Mouse (Mus musculus) embryonic facial prominence, embryonic 14.5 days (tissue): ENCODE measurements around the gene Nostrin. TPM values are rescaled to one million over a fixed set of nuclear protein-coding genes. Genes with fewer than 3 reads are reported as not detected.
A peak's percentile ranks its signal among the peaks of the same experiment; 100 is the strongest.

ENCODE experiments used
- ATAC-seq: fragments of 200-750 bp; cut with Nextera tagmentation; 2 replicates; pipeline ENCODE4 v1.8.0; 2017; ENCODE audit warnings: low read depth, moderate number of reproducible peaks, moderate TSS enrichment
- DNase-seq: peaks from one replicate; pipeline ENCODE4 v3.0.0-alpha.2; 2015; ENCODE audit warnings: low spot score
- H3K27ac ChIP-seq: fragments of 300-500 bp; sonication (generic); replicated peaks from 2 replicates; pipeline ENCODE4 v1.5.1; 2014; ENCODE audit warnings: low read depth, mild to moderate bottlenecking, low read length, moderate library complexity
- H3K27me3 ChIP-seq: fragments of 300-500 bp; sonication (generic); replicated peaks from 2 replicates; pipeline ENCODE4 v1.6.1; 2014; ENCODE audit warnings: low read length; ENCODE audit not compliant: control insufficient read depth, insufficient read depth
- H3K36me3 ChIP-seq: fragments of 300-500 bp; sonication (generic); 2 replicates; pipeline ENCODE4 v1.6.1; 2014; ENCODE audit warnings: low read length, mixed read lengths; ENCODE audit not compliant: control insufficient read depth, insufficient read depth
- H3K4me1 ChIP-seq: fragments of 300-500 bp; sonication (generic); 2 replicates; pipeline ENCODE4 v1.6.1; 2014; ENCODE audit warnings: antibody characterized with exemption, low read length; ENCODE audit not compliant: control insufficient read depth, insufficient read depth
- H3K4me2 ChIP-seq: fragments of 300-500 bp; sonication (generic); 2 replicates; pipeline ENCODE4 v1.6.1; 2014; ENCODE audit warnings: low read depth, mild to moderate bottlenecking, low read length, moderate library complexity, mixed read lengths
- H3K4me3 ChIP-seq: fragments of 300-500 bp; sonication (generic); 2 replicates; pipeline ENCODE4 v1.5.1; 2014; ENCODE audit warnings: low read depth, mild to moderate bottlenecking, low read length
- H3K9ac ChIP-seq: fragments of 300-500 bp; sonication (generic); 2 replicates; pipeline ENCODE4 v1.6.1; 2014; ENCODE audit warnings: low read depth, mild to moderate bottlenecking, low read length, moderate library complexity, mixed read lengths
- H3K9me3 ChIP-seq: fragments of 300-500 bp; sonication (generic); 2 replicates; pipeline ENCODE4 v1.6.1; 2016; ENCODE audit warnings: low read length; ENCODE audit not compliant: control insufficient read depth
- WGBS: fragments of 180-500 bp; shearing (Covaris S2); extraction: QIAGEN DNeasy Blood & Tissue Kit; methylation state at CpG from one replicate; pipeline ENCODE4 v1.1.7; 2014; 5-methylcytosine and 5-hydroxymethylcytosine counted together
- polyA plus RNA-seq: library from polyadenylated mRNA; unstranded; fragments of >200 nt; fragmentation: Nextera tagmentation; extraction: Ambion mirVana; gene quantifications from 2 replicates; pipeline ENCODE4 v1.2.1, GENCODE M21; 2014

Gene Nostrin
- polyA plus RNA-seq, 1 experiment from 2014 or later = 1.9 TPM

DNA sequence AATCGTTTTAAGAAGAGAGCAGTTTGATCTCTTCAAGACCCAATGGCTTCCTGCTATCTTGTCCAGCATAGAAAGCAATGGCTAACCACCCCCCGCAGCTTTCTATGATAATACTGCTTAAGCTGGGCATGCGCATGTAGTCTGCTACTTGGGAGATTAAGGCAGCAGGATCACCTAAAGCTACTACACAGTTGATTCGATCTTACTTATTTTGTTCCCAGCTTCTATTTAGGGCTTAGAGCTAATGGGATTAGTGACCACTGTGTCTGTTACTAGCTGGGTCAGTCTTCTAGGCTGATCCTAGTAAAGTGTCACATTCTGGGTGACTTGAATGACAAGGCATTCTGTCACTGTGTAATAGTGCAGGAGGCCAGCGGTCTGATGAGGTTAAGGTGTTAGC is 15.2 kb downstream of the Nostrin start:
- Histone ChIP-seq H3K36me3 (no peaks in the 10 kb centered on the region), H3K4me2 (no peak overlapping the region), H3K27ac (no peak overlapping the region), H3K9ac (no peak overlapping the region), H3K4me3 (no peak overlapping the region), H3K9me3 (no peaks in the 10 kb centered on the region), H3K27me3 (no peaks in the 10 kb centered on the region), H3K4me1 (no peaks in the 10 kb centered on the region)
- DNase-seq = no peak
- ATAC-seq = no peak
- 50% methylated on average over 5 of the region's 5 CpGs for WGBS

DNA sequence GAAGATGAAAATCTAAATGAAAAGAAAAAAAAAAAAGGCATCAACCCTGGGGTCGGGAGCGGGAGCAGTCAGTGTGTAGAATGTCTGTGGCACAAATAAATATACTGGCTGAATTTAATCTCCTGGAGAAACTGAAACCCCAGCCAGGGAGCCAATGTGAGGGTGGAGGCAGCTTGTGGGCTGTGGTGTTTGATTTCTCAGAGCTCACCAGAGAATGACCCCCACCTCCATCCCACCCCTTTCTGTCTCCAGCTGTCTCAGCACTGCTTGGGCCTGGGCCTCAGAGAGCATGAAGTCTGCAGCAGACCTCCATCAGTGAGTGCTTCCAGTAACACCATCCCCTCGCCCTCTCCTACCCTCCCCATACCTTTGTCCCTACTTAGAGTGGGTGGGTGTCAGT is 20.3 kb downstream of the Nostrin start:
- no peaks in the 10 kb centered on the region for H3K4me1 ChIP-seq
- WGBS = 40% methylated on average over 3 of the region's 3 CpGs
- peak; percentile 74 for DNase-seq
- H3K27ac ChIP-seq = no peak overlapping the region
- no peaks in the 10 kb centered on the region for H3K9me3 ChIP-seq
- H3K27me3 ChIP-seq = no peaks in the 10 kb centered on the region
- no peak overlapping the region for H3K9ac ChIP-seq
- no peak overlapping the region for H3K4me2 ChIP-seq
- ATAC-seq = peak; percentile 85
- no peak overlapping the region for H3K4me3 ChIP-seq
- H3K36me3 ChIP-seq = no peaks in the 10 kb centered on the region

DNA sequence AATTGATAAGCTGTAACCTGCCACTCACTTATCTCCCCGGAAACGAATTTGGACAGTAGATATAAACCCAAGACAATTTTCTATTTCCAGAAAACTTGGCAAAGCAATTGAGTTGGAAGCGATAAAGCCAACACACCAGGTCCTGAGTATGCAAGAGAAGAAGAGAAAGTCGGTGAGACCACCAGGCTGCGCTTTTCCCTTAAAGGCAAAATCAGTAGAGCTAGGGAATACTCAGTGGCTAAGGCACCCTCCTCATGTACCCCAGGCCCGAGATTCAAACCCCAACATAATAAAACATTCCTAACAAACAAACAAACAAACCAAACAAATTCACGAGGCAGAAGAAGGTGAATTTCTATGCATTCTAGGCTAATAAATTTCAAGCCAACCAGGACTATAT is 20.7 kb downstream of the Nostrin start:
- Histone ChIP-seq H3K9ac (no peak overlapping the region), H3K27ac (no peak overlapping the region), H3K9me3 (no peaks in the 10 kb centered on the region), H3K4me1 (no peaks in the 10 kb centered on the region), H3K36me3 (no peaks in the 10 kb centered on the region), H3K4me3 (no peak overlapping the region), H3K4me2 (no peak overlapping the region), H3K27me3 (no peaks in the 10 kb centered on the region)
- 66% methylated on average over 7 of the region's 7 CpGs for WGBS
- DNase-seq (no peak), ATAC-seq (no peak)

DNA sequence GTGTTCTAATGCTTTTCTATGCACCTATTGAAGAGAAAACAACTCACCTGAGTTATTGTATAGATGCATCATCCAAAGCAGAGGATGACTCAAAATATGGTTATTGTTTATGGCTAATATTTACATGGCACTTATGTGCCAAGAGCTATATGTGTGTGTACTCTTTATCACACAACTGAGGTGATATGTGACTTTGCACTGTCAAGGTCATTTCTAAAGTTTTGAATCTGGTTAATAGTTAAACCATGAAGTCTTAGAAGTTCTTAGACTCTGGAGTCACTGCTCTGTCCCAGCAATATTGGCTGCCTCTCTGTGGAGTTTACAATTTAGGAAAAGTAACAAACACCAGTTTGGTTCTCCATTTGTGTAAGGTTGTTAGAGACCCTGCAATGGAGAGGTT is 23.3 kb downstream of the Nostrin start:
- no peaks in the 10 kb centered on the region for H3K36me3 ChIP-seq
- no peak for ATAC-seq
- H3K4me2 ChIP-seq = no peak overlapping the region
- DNase-seq = no peak
- H3K4me3 ChIP-seq = no peak overlapping the region
- H3K4me1 ChIP-seq = no peaks in the 10 kb centered on the region
- H3K9ac ChIP-seq = no peak overlapping the region
- H3K27ac ChIP-seq = no peak overlapping the region
- no peaks in the 10 kb centered on the region for H3K27me3 ChIP-seq
- H3K9me3 ChIP-seq = no peaks in the 10 kb centered on the region

DNA sequence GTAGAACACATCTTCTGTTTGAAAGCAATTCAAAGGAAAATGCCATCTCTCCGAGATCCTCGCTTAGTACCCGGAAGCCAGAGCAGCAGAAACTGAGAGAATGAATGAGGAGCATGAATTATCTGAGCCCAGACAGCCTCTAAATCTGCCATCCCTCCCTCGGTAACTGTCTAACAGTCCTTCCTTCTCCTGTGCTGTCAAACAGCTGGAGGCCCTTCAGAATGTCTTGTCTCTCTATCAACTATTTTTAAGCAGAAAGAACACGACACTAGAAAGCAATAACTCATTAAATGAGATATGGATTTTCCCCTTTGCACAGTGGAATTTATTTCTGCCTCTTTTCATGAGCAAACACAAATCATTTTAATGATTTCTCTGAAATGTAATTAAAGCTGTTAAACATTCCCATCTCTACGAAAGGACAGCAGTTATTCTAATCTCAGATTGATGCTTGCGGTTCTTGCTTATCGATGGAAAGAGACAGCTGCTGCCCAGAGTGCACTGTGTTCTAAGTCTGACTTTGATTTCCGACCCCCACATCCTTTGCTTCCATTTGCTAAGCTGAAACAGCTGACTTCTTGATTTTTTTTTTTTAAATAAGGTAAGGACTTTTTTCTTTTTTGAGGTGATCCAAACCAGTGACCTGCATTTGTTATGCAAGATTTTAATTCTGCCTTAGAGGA is 34.9 kb downstream of the Nostrin start:
- no peak for DNase-seq
- no peak for ATAC-seq
- 0 out of 2 replicates have a peak, but pooled peaks cover 3% of the 10 kb centered on the region for H3K4me1 ChIP-seq
- WGBS = 69% methylated on average over 9 of the region's 9 CpGs
- no peak overlapping the region for H3K4me3 ChIP-seq
- H3K4me2 ChIP-seq = no peak overlapping the region
- H3K36me3 ChIP-seq = no peaks in the 10 kb centered on the region
- no peak overlapping the region for H3K9ac ChIP-seq
- no peaks in the 10 kb centered on the region for H3K9me3 ChIP-seq
- no peaks in the 10 kb centered on the region for H3K27me3 ChIP-seq
- no peak overlapping the region for H3K27ac ChIP-seq

DNA sequence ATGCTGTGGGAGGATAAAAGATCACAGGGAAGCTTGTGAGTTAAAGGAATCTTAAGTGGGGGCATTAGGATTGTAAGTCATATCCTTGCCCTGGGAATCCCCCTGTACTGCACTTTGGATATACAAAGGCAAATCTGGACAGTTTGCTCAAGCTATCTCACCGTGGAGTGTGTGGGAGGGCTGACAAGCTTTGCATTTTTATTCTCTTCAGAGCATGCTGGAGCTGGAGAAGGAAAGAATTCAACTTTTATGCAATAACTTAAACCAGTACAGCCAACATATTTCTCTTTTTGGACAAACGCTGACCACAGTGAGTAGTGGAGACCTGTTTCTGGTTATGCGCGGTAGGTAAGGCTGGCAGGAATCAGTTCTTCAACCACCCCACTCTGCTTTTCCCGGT is 39.7 kb downstream of the Nostrin start:
- Histone ChIP-seq H3K9ac (no peak overlapping the region), H3K36me3 (no peaks in the 10 kb centered on the region), H3K4me1 (0 out of 2 replicates have a peak, but pooled peaks cover 3% of the 10 kb centered on the region), H3K27me3 (no peaks in the 10 kb centered on the region), H3K9me3 (no peaks in the 10 kb centered on the region), H3K27ac (no peak overlapping the region), H3K4me3 (no peak overlapping the region), H3K4me2 (no peak overlapping the region)
- ATAC-seq (no peak), DNase-seq (no peak)
- WGBS = 81% methylated on average over 5 of the region's 5 CpGs

DNA sequence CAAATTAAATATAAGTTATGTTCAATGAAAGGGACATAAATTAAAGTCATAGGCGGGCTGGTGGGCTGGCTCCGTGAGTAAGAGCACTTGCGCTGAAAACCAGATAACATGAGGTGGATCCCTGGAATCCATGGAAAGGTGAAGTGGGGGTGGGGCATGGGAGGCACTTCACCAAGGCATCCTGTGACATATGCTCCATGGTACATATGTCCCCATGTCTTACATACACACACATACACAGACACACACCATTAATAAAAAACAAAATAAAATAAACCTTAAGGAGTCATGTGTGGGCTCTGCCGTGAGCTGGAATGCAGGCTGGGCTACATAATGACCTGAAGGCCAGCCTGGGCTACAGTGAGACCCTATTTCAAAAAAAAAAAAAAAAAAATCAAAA is 44.1 kb downstream of the Nostrin start:
- DNase-seq (no peak), ATAC-seq (no peak)
- Histone ChIP-seq H3K9me3 (no peaks in the 10 kb centered on the region), H3K27me3 (no peaks in the 10 kb centered on the region), H3K36me3 (no peaks in the 10 kb centered on the region), H3K9ac (no peak overlapping the region), H3K27ac (no peak overlapping the region), H3K4me2 (no peak overlapping the region), H3K4me3 (no peak overlapping the region), H3K4me1 (0 out of 2 replicates have a peak, but pooled peaks cover 3% of the 10 kb centered on the region)
- WGBS = 91% methylated on average over 4 of the region's 4 CpGs

DNA sequence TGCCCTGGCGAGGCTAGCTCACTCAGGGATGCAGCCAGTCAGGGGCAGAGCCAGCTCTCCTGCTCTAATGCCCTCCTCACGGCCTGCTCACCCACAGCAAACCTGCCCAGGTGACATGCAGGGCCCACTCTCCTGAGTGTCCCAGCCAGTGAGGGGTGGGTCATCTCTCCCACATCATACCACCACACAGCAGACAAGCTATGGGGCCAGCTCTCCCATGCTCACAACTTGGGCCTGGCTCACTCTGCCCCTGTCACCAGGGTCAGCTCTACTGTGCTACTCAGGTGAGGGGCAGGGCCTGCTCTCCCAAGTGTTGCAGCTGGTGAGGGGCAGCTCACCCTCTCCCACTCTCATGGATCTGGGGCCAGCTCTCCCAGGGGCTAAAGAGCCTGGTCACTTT is 52.4 kb downstream of the Nostrin start:
- DNase-seq = no peak
- 79% methylated on average over 2 of the region's 2 CpGs for WGBS
- Histone ChIP-seq H3K4me2 (no peak overlapping the region), H3K27me3 (no peaks in the 10 kb centered on the region), H3K36me3 (0 out of 2 replicates have a peak, but pooled peaks cover 1% of the 10 kb centered on the region), H3K4me1 (no peaks in the 10 kb centered on the region), H3K4me3 (no peak overlapping the region), H3K9ac (no peak overlapping the region), H3K9me3 (no peaks in the 10 kb centered on the region), H3K27ac (no peak overlapping the region)
- ATAC-seq = no peak

DNA sequence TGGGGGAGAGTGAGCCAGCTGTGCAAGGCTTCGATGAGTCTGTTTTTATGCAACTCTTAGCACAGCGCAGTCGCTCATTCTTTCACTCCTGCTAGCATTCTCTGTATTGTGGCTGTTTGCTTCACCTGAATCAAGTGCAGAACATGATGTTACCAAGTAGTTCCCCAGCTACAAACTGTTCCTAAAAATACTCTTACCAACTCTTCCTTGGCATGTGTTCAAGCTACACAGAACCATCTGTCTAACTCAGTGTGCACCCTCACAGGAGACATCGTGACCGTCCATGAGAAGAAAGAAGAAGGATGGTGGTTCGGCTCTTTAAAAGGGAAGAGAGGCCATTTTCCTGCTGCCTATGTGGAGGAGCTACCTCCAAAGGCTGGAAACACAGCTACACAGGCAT is 53.1 kb downstream of the Nostrin start:
- Histone ChIP-seq H3K9ac (no peak overlapping the region), H3K4me1 (no peaks in the 10 kb centered on the region), H3K36me3 (peaks cover 9% of the 10 kb centered on the region), H3K4me3 (no peak overlapping the region), H3K27ac (no peak overlapping the region), H3K9me3 (no peaks in the 10 kb centered on the region), H3K4me2 (no peak overlapping the region), H3K27me3 (no peaks in the 10 kb centered on the region)
- DNase-seq (no peak), ATAC-seq (no peak)
- 88% methylated on average over 6 of the region's 6 CpGs for WGBS
